Mouse (Mus musculus) MEL (cell line): ENCODE measurements around the gene Tyk2. TPM values are rescaled to one million over a fixed set of nuclear protein-coding genes. Genes with fewer than 3 reads are reported as not detected.

Experiments used
- DNase-seq: peaks from one replicate; pipeline ENCODE4 v3.0.0; 2011; ENCODE audit warnings: low read depth, low spot score
- H3K27ac ChIP-seq: 2 replicates; pipeline ENCODE4 v1.5.1; 2012; ENCODE audit warnings: low read depth, mild to moderate bottlenecking, control low read depth, low read length, moderate library complexity; ENCODE audit not compliant: control insufficient read depth
- H3K27me3 ChIP-seq, 2 experiments: fragments of 150-350 bp in 1 of 2; sonication (generic) in 1 of 2; 2 replicates each; pipeline ENCODE4 v1.6.1; 2012; ENCODE audit warnings: low read length in 2 of 2, mild to moderate bottlenecking in 2 of 2, improper control_type of control experiment in 1 of 2, moderate library complexity in 1 of 2; ENCODE audit not compliant: insufficient read depth in 2 of 2, control insufficient read depth in 1 of 2
- H3K36me3 ChIP-seq, 2 experiments: 2 replicates each; pipeline ENCODE4 v1.6.1; 2012 to 2014; ENCODE audit warnings: low read length in 2 of 2, improper control_type of control experiment in 1 of 2, inconsistent platforms in 1 of 2, mild to moderate bottlenecking in 1 of 2; ENCODE audit not compliant: insufficient read depth in 2 of 2, control insufficient read depth in 1 of 2
- H3K4me1 ChIP-seq, 2 experiments: fragments of 150-350 bp in 1 of 2; sonication (generic) in 1 of 2; 2 replicates each; pipeline ENCODE4 v1.6.1; 2012; ENCODE audit warnings: low read length in 2 of 2, improper control_type of control experiment in 1 of 2, mild to moderate bottlenecking in 1 of 2; ENCODE audit not compliant: insufficient read depth in 2 of 2, control insufficient read depth in 1 of 2
- H3K4me3 ChIP-seq, 2 experiments: fragments of 150-350 bp in 1 of 2; sonication (generic) in 1 of 2; 2 replicates each; pipeline ENCODE4 v1.5.1; 2012; ENCODE audit warnings: low read depth in 2 of 2, low read length in 2 of 2, mild to moderate bottlenecking in 2 of 2, moderate library complexity in 2 of 2, control low read depth in 1 of 2, improper control_type of control experiment in 1 of 2; ENCODE audit not compliant: control insufficient read depth in 1 of 2, insufficient read depth in 1 of 2
- H3K79me2 ChIP-seq: 2 replicates; pipeline ENCODE4 v1.6.1; 2012; ENCODE audit warnings: mild to moderate bottlenecking, low read length, moderate library complexity; ENCODE audit not compliant: control insufficient read depth, poor library complexity, insufficient read depth
- H3K9ac ChIP-seq: 2 replicates; pipeline ENCODE4 v1.6.1; 2012; ENCODE audit warnings: low read depth, mild to moderate bottlenecking, control low read depth, low read length, moderate library complexity; ENCODE audit not compliant: control insufficient read depth, poor library complexity, severe bottlenecking
- H3K9me3 ChIP-seq: fragments of 150-350 bp; sonication (generic); replicated peaks from 2 replicates; pipeline ENCODE4 v1.6.1; 2012; ENCODE audit warnings: mild to moderate bottlenecking, low read length, improper control_type of control experiment, moderate library complexity; ENCODE audit not compliant: insufficient read depth
- BHLHE40 ChIP-seq: IDR thresholded peaks from 2 replicates; pipeline ENCODE4 v1.6.1; 2012; ENCODE audit warnings: low read depth, mild to moderate bottlenecking, inconsistent platforms, low read length, improper control_type of control experiment, borderline replicate concordance
- CHD1 ChIP-seq: IDR thresholded peaks from 2 replicates; pipeline ENCODE4 v1.6.1; 2012; ENCODE audit warnings: low read depth, mild to moderate bottlenecking, inconsistent platforms, low read length, improper control_type of control experiment
- CHD2 ChIP-seq: IDR thresholded peaks from 2 replicates; pipeline ENCODE4 v1.6.1; 2011; ENCODE audit warnings: low read length, improper control_type of control experiment
- CTCF ChIP-seq, 3 experiments: IDR thresholded peaks in 2 of 3; conservative IDR thresholded peaks in 1 of 3; 2 replicates each; pipeline ENCODE4 v1.5.1; 2011 to 2012; ENCODE audit warnings: low read length in 3 of 3, low read depth in 2 of 3, mild to moderate bottlenecking in 2 of 3, improper control_type of control experiment in 1 of 3, inconsistent platforms in 1 of 3, mixed read lengths in 1 of 3, moderate library complexity in 1 of 3; ENCODE audit not compliant: control insufficient read depth in 1 of 3, insufficient read depth in 1 of 3, poor library complexity in 1 of 3, severe bottlenecking in 1 of 3
- E2F4 ChIP-seq: IDR thresholded peaks from 2 replicates; pipeline ENCODE4 v1.6.1; 2011; ENCODE audit warnings: low read depth, low read length, improper control_type of control experiment, borderline replicate concordance
- ELF1 ChIP-seq: IDR thresholded peaks from 2 replicates; pipeline ENCODE4 v1.6.1; 2014; ENCODE audit warnings: low read depth, mild to moderate bottlenecking, inconsistent platforms, low read length, improper control_type of control experiment, moderate library complexity
- EP300 ChIP-seq, 2 experiments: IDR thresholded peaks; 2 replicates each; pipeline ENCODE4 v1.6.1; 2011; ENCODE audit warnings: improper control_type of control experiment in 2 of 2, low read length in 2 of 2, low read depth in 1 of 2, mild to moderate bottlenecking in 1 of 2
- ETS1 ChIP-seq: IDR thresholded peaks from 2 replicates; pipeline ENCODE4 v1.6.1; 2012; ENCODE audit warnings: low read depth, mild to moderate bottlenecking, inconsistent platforms, low read length, improper control_type of control experiment, moderate library complexity
- HCFC1 ChIP-seq: IDR thresholded peaks from 2 replicates; pipeline ENCODE4 v1.6.1; 2012; ENCODE audit warnings: low read depth, mild to moderate bottlenecking, inconsistent platforms, low read length, improper control_type of control experiment, moderate library complexity
- KAT2A ChIP-seq: conservative IDR thresholded peaks from 2 replicates; pipeline ENCODE4 v1.6.1; 2012; ENCODE audit warnings: low read depth, low read length, improper control_type of control experiment, inconsistent platforms
- MAFK ChIP-seq: IDR thresholded peaks from 2 replicates; pipeline ENCODE4 v1.6.1; 2011; ENCODE audit warnings: low read depth, mild to moderate bottlenecking, low read length, improper control_type of control experiment, borderline replicate concordance
- MAX ChIP-seq: IDR thresholded peaks from 2 replicates; pipeline ENCODE4 v1.6.1; 2011; ENCODE audit warnings: low read length, improper control_type of control experiment
- MYC ChIP-seq: IDR thresholded peaks from 2 replicates; pipeline ENCODE4 v1.6.1; 2011; ENCODE audit warnings: low read depth, mild to moderate bottlenecking, low read length, improper control_type of control experiment, moderate library complexity
- NELFE ChIP-seq: IDR thresholded peaks from 2 replicates; pipeline ENCODE4 v1.6.1; 2011; ENCODE audit warnings: low read depth, low read length, improper control_type of control experiment
- POLR2AphosphoS2 ChIP-seq: IDR thresholded peaks from 2 replicates; pipeline ENCODE4 v1.6.1; 2011; ENCODE audit warnings: low read length, improper control_type of control experiment
- POLR2AphosphoS5 ChIP-seq: IDR thresholded peaks from 2 replicates; pipeline ENCODE4 v1.6.1; 2012; ENCODE audit warnings: low read depth, borderline replicate concordance, mild to moderate bottlenecking, inconsistent platforms, low read length, moderate library complexity, mixed read lengths
- SMC3 ChIP-seq: IDR thresholded peaks from 2 replicates; pipeline ENCODE4 v1.6.1; 2011; ENCODE audit warnings: low read depth, low read length, improper control_type of control experiment
- TBP ChIP-seq: IDR thresholded peaks from 2 replicates; pipeline ENCODE4 v1.8.0; 2011; ENCODE audit warnings: low read depth, low read length, improper control_type of control experiment
- TCF12 ChIP-seq: IDR thresholded peaks from 2 replicates; pipeline ENCODE4 v1.6.1; 2014; ENCODE audit warnings: low read depth, mild to moderate bottlenecking, inconsistent platforms, low read length, improper control_type of control experiment, moderate library complexity
- USF1 ChIP-seq: IDR thresholded peaks from 2 replicates; pipeline ENCODE4 v1.6.1; 2014; ENCODE audit warnings: low read depth, mild to moderate bottlenecking, inconsistent platforms, low read length, improper control_type of control experiment, moderate library complexity
- USF2 ChIP-seq, 2 experiments: IDR thresholded peaks; 2 replicates each; pipeline ENCODE4 v1.6.1; 2011 to 2012; ENCODE audit warnings: improper control_type of control experiment in 2 of 2, low read length in 2 of 2, borderline replicate concordance in 1 of 2, inconsistent platforms in 1 of 2, low read depth in 1 of 2, mild to moderate bottlenecking in 1 of 2; ENCODE audit not compliant: insufficient read depth in 1 of 2
- ZKSCAN1 ChIP-seq: IDR thresholded peaks from 2 replicates; pipeline ENCODE4 v1.6.1; 2012; ENCODE audit warnings: low read depth, mild to moderate bottlenecking, inconsistent platforms, low read length, improper control_type of control experiment, moderate library complexity
- polyA plus RNA-seq, 2 experiments: library from polyadenylated mRNA; stranded (reverse) in 1 of 2; unstranded in 1 of 2; fragments of >175 nt in 1 of 2; fragments of >200 nt in 1 of 2; gene quantifications; 2 replicates each; pipeline versions ENCODE4 v1.2.1 to v1.2.4; 2012; ENCODE audit warnings: low replicate concordance in 2 of 2, low read depth in 1 of 2; ENCODE audit not compliant: insufficient read length in 2 of 2, insufficient read depth in 1 of 2, missing spikeins in 1 of 2
- total RNA-seq: library from RNA; depleted of rRNA; stranded (reverse); fragments of 300-350 nt; gene quantifications from 2 replicates; pipeline ENCODE4 v1.2.3, GENCODE M21; 2012

The Tyk2 gene
- total and polyA plus RNA-seq, 3 experiments = 43.8 to 63.3 TPM; not detected in 1

DNA sequence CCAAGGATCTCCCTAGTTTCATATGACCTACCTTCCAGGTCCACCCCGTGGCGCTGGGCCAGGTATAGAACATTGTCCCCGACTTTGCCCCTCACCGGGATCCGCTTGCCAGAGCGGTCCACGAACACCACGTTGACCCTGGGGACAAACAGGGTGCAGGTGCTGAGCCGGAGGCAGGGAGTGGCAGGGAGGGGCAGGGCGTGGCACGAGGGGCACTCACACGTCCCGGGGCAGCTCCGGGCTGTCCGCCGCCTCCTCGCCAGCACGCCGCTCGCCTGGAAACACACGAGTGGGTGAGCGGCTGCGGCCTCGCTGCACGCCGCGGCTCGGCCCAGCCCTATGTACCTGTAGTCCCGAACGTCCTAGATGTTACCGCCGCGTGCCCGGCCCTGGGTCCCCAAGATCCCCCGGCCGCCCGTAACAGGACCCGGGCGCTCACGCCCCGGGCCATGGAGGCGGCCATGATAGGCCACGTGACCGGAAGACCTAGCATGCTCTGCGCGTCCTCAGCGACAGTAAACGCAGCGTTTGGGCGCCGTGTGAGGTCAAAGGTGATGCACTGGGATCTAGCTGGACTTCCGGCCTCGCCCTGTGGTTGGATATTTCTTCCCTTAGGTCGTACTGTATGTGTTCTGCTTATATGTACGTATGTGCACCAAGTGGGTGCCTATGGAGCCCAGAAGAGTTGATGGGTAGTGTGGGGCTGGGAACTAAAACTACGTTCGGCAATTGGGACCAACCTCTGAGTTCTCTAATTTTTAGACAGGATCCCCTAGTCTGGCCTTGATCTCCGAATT is 57.8 kb downstream of the Tyk2 start, which contains the start of the genes Gm49373 and Fdx1l (continued):
- peak; percentile 97 for TF ChIP-seq KAT2A
- TF ChIP-seq CTCF (IDR thresholded peaks at IDR 0.05 in 2 of 3, conservative IDR thresholded peaks at IDR 0.05 in 1 of 3; ENCODE audit: control insufficient read depth in 1 of 3, insufficient read depth in 1 of 3, low read depth in 2 of 3, low read length in 3 of 3, poor library complexity in 1 of 3, severe bottlenecking in 1 of 3) = no peak
- TF ChIP-seq SMC3 = no peak; the same call in none of the 2 replicates
- TF ChIP-seq USF2 (IDR thresholded peaks at IDR 0.05; ENCODE audit: borderline replicate concordance in 1 of 2, insufficient read depth in 1 of 2, low read depth in 1 of 2, low read length in 2 of 2) = peak; percentile 92 to 98
- TF ChIP-seq USF1 = peak; percentile 99
- peak; percentile 100 for TF ChIP-seq MAX
- peak; percentile 98 for TF ChIP-seq NELFE
- peak; percentile 100 for TF ChIP-seq POLR2AphosphoS2
- TF ChIP-seq HCFC1 = peak; percentile 97
- peak; percentile 97 for TF ChIP-seq POLR2AphosphoS5
- TF ChIP-seq CHD2 = peak; percentile 91
- TF ChIP-seq BHLHE40 = peak; percentile 97
- peak; percentile 100 for TF ChIP-seq MYC
- TF ChIP-seq CHD1 = peak; percentile 96

GRCm38 (mm10) chr9:21072641-21073040 is 58.4 kb downstream of the Tyk2 start:
- peaks cover 9 to 17% of the 10 kb centered on the region in 2 experiments; a peak in 3 of 4 replicates for H3K4me1 ChIP-seq
- peak overlapping the region; percentile 54 to 62 for H3K4me3 ChIP-seq
- peaks cover 19 to 24% of the 10 kb centered on the region in 2 experiments for H3K36me3 ChIP-seq
- TF ChIP-seq USF1 (0 out of 2 replicates have a peak, but pooled peaks have one; percentile 22), EP300 (IDR thresholded peaks at IDR 0.05; ENCODE audit: low read depth in 1 of 2, low read length in 2 of 2) (0 out of 4 replicates have a peak, but pooled peaks of 1 of the 2 experiments have one; percentile 26), E2F4 (no peak), MAX (peak; percentile 12; the same call in 1 of the 2 replicates), TCF12 (no peak), CHD1 (peak; percentile 59; the same call in 1 of the 2 replicates), MAFK (no peak), ELF1 (peak; percentile 60), ZKSCAN1 (no peak), CHD2 (no peak), TBP (peak; percentile 41; the same call in 1 of the 2 replicates), POLR2AphosphoS2 (no peak), ETS1 (0 out of 2 replicates have a peak, but pooled peaks have one; percentile 8)
- H3K9ac ChIP-seq = peak overlapping the region; percentile 68
- H3K9me3 ChIP-seq = no peaks in the 10 kb centered on the region
- peak; percentile 83 for DNase-seq
- no peaks in the 10 kb centered on the region for H3K27me3 ChIP-seq
- peaks cover 35% of the 10 kb centered on the region for H3K79me2 ChIP-seq
- peak overlapping the region; percentile 52 for H3K27ac ChIP-seq
